Comparison of ENCODE assay signal across 25 mouse cellular contexts in the genomic region with DNA sequence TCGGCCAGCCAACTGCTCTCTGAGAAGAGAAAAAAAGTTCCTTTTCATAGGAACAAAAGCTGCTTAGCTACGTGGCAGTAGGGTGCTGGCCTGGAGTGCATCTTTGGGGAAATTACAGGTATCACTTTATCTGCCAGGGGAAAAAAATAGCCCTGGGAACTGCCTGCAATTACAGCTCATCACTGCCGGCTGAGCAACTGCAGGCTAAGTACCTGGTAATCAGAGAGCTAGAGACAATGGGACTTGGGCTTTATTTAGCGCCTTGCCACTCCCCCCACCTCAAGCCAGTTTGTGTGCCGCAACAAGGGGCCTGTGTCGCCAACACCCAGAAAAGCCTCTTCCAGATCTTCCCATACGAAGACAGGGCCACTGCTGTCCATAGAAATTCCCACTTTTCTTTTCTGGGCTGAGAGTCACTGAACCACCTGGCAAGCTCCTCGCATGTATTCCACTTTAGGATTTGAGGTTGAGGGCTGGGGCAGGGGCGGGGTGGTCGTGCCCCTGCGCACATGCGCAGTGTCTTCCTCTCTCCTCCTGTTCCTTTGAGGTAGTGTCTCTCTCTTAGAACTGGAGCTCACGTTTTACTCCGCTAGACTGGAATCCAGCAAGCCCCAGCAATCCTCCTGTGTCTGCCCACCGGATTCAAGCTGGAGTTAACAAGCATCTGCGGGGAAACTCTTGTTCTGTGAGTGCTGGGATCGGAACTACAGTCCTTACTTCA. TPM values are rescaled to one million over a fixed set of nuclear protein-coding genes. Genes with fewer than 3 reads are reported as not detected.
DNase-seq lines count a peak whose midpoint lies in the region; ATAC-seq and TF ChIP-seq lines count a peak whose summit lies in the region.
"Had no signal": no experiment of that assay in that cellular context is flagged by ENCODE, and none has a peak within 500 bp of the region (broad histone marks: within the 10 kb centered on the region; RNA-seq: fewer than 3 reads in every experiment).

No protein-coding gene starts in this region.

- no peak for ATAC-seq in forebrain, embryonic 11.5 days (replicated peaks; ENCODE audit: low FRiP score)
- ATAC-seq in heart, embryonic 13.5 days (ENCODE audit: extremely low read depth, insufficient number of reproducible peaks, low FRiP score, low TSS enrichment) = no peak
- ATAC-seq: hindbrain, postnatal 0 days; intestine, embryonic 16.5 days had no signal

- no peak overlapping the region for H3K4me2 ChIP-seq in forebrain, embryonic 11.5 days (ENCODE audit: low read depth, low read length, severe bottlenecking)
- peak overlapping the region; percentile 46 for H3K4me2 ChIP-seq in heart, embryonic 13.5 days
- H3K4me2 ChIP-seq: liver, embryonic 15.5 days; lung, embryonic 15.5 days; neural tube, embryonic 13.5 days had no signal

- WGBS in forebrain, embryonic 10.5 days = 39% methylated on average over 17 of the region's 17 CpGs
- WGBS in forebrain, embryonic 11.5 days = 35% methylated on average over 17 of the region's 17 CpGs
- 42% methylated on average over 17 of the region's 17 CpGs for WGBS in heart, embryonic 13.5 days

- H3K36me3 ChIP-seq in forebrain, embryonic 10.5 days (replicated peaks) = no peaks in the 10 kb centered on the region
- no peaks in the 10 kb centered on the region for H3K36me3 ChIP-seq in forebrain, embryonic 11.5 days (ENCODE audit: control insufficient read depth, insufficient read depth, low read length)
- no peaks in the 10 kb centered on the region for H3K36me3 ChIP-seq in heart, embryonic 13.5 days
- H3K36me3 ChIP-seq: limb, embryonic 10.5 days; liver, embryonic 15.5 days; lung, embryonic 15.5 days; neural tube, embryonic 13.5 days had no signal

- TF ChIP-seq POLR2A in brain, embryonic 14.5 days (IDR thresholded peaks at IDR 0.05; ENCODE audit: borderline replicate concordance, extremely low read depth, insufficient read depth, insufficient read length, poor library complexity, severe bottlenecking) = no peak

- H3K27ac ChIP-seq in forebrain, embryonic 10.5 days = peak overlapping the region; percentile 25; the same call in 1 of the 2 replicates
- H3K27ac ChIP-seq in forebrain, embryonic 11.5 days (ENCODE audit: low read depth, low read length) = no peak overlapping the region
- no peak overlapping the region for H3K27ac ChIP-seq in heart, embryonic 13.5 days (replicated peaks)
- H3K27ac ChIP-seq: gastrocnemius, adult 2 months; hindbrain, postnatal 0 days; limb, embryonic 10.5 days; liver, embryonic 15.5 days; lung, embryonic 15.5 days; neural tube, embryonic 13.5 days had no signal

- no peak for TF ChIP-seq CTCF in brain, embryonic 14.5 days (IDR thresholded peaks at IDR 0.05; ENCODE audit: borderline replicate concordance, extremely low read depth, insufficient read depth, insufficient read length)

- H3K9ac ChIP-seq in forebrain, embryonic 11.5 days (ENCODE audit: low read length) = no peak overlapping the region
- H3K9ac ChIP-seq in heart, embryonic 13.5 days = 0 out of 2 replicates have a peak overlapping the region, but pooled peaks have one; percentile 37
- H3K9ac ChIP-seq: liver, embryonic 15.5 days; lung, embryonic 15.5 days; neural tube, embryonic 13.5 days had no signal

- H3K4me1 ChIP-seq in forebrain, embryonic 10.5 days = peaks cover 10% of the 10 kb centered on the region
- no peaks in the 10 kb centered on the region for H3K4me1 ChIP-seq in forebrain, embryonic 11.5 days (replicated peaks; ENCODE audit: control insufficient read depth, insufficient read depth, low read length)
- H3K4me1 ChIP-seq in heart, embryonic 13.5 days = peaks cover 7% of the 10 kb centered on the region; the same call in 1 of the 2 replicates
- H3K4me1 ChIP-seq: limb, embryonic 10.5 days; liver, embryonic 15.5 days; lung, embryonic 15.5 days had no signal

- DNase-seq in forebrain, embryonic 10.5 days (ENCODE audit: extremely low spot score, low spot score) = no peak
- no peak for DNase-seq in forebrain, embryonic 11.5 days (ENCODE audit: low spot score)
- DNase-seq in heart, postnatal 4 days = no peak
- DNase-seq in brain, embryonic 14.5 days (ENCODE audit: low read depth) = peak; percentile 47
- no peak for DNase-seq in lung, postnatal 36 days
- no peak for DNase-seq in gastrocnemius, adult 18-20 months (ENCODE audit: low spot score)
- DNase-seq: adrenal gland, postnatal 14 days; cerebellum, adult 11 months; cerebellum, adult 9-11 months; gastrocnemius, adult 2 months; kidney, adult 9 months; kidney, postnatal 14 days; liver; lung, postnatal 4 days; midbrain, embryonic 14.5 days; thymus, adult 2 months; thymus, postnatal 4 days had no signal

- no peak overlapping the region for H3K4me3 ChIP-seq in forebrain, embryonic 10.5 days
- no peak overlapping the region for H3K4me3 ChIP-seq in forebrain, embryonic 11.5 days (ENCODE audit: low read depth, low read length)
- no peak overlapping the region for H3K4me3 ChIP-seq in heart, embryonic 13.5 days
- H3K4me3 ChIP-seq: erythroblast, embryonic 14.5 days; gastrocnemius, adult 2 months; limb, embryonic 10.5 days; liver, embryonic 15.5 days; lung, embryonic 15.5 days; neural tube, embryonic 13.5 days had no signal

- H3K9me3 ChIP-seq in forebrain, embryonic 10.5 days = no peaks in the 10 kb centered on the region
- H3K9me3 ChIP-seq in forebrain, embryonic 11.5 days (ENCODE audit: control insufficient read depth, low read length) = no peaks in the 10 kb centered on the region
- H3K9me3 ChIP-seq in heart, embryonic 13.5 days = no peaks in the 10 kb centered on the region
- H3K9me3 ChIP-seq: limb, embryonic 10.5 days; liver, embryonic 15.5 days; lung, embryonic 15.5 days; neural tube, embryonic 13.5 days had no signal

- no peaks in the 10 kb centered on the region for H3K27me3 ChIP-seq in forebrain, embryonic 10.5 days (ENCODE audit: poor library complexity, severe bottlenecking)
- no peaks in the 10 kb centered on the region for H3K27me3 ChIP-seq in forebrain, embryonic 11.5 days (ENCODE audit: control insufficient read depth, insufficient read depth, low read length)
- 0 out of 2 replicates have a peak, but pooled peaks cover 9% of the 10 kb centered on the region for H3K27me3 ChIP-seq in heart, embryonic 13.5 days (replicated peaks)
- H3K27me3 ChIP-seq: lung, embryonic 15.5 days; neural tube, embryonic 13.5 days had no signal

RNA-seq across cellular contexts. Expression of gene Rpl38, which starts 49.5 kb away (rescaled TPM):
- polyA plus RNA-seq in forebrain, embryonic 10.5 days (2016; fragmentation: Nextera tagmentation; extraction: Ambion mirVana) = 1,134 and 1,162 TPM in 2 replicates
- 852 and 943 TPM in 2 replicates for polyA plus RNA-seq in forebrain, embryonic 11.5 days (2014; fragmentation: Nextera tagmentation; extraction: Ambion mirVana)
- 754 and 817 TPM in 2 replicates for polyA plus RNA-seq in heart, embryonic 13.5 days (2015; fragmentation: Nextera tagmentation; extraction: Ambion mirVana)
- total RNA-seq in heart, postnatal 4 days (2021) = 100 to 1,000 TPM; 922 to 952 TPM
- polyA plus RNA-seq in brain, embryonic 14.5 days (2012; rRNA removed) = 1,736 and 1,742 TPM in 2 replicates
- 100 to 1,000 TPM; 619 to 713 TPM for total RNA-seq in gastrocnemius, adult 18-20 months (2021)

RNA-seq across cellular contexts. Expression of gene Ttyh2, which starts 56.4 kb away (rescaled TPM):
- 8.6 and 9.5 TPM in 2 replicates for polyA plus RNA-seq in forebrain, embryonic 10.5 days (2016; fragmentation: Nextera tagmentation; extraction: Ambion mirVana)
- polyA plus RNA-seq in forebrain, embryonic 11.5 days (2014; fragmentation: Nextera tagmentation; extraction: Ambion mirVana) = 10.5 and 11.7 TPM in 2 replicates
- polyA plus RNA-seq in heart, embryonic 13.5 days (2015; fragmentation: Nextera tagmentation; extraction: Ambion mirVana) = 7.5 and 7.7 TPM in 2 replicates
- total RNA-seq in heart, postnatal 4 days (2021) = 10 to 100 TPM; 27.4 to 27.7 TPM
- polyA plus RNA-seq in brain, embryonic 14.5 days (2012; rRNA removed) = 17.8 and 25.4 TPM in 2 replicates
- total RNA-seq in gastrocnemius, adult 18-20 months (2021) = 10 to 100 TPM; 15.6 to 16.7 TPM
